Mouse (Mus musculus) thymus, adult 2 months (tissue): ENCODE measurements at regions not wholly inside any gene's neighbourhood (a gene's known extent, or its start where the extent isn't known, plus 50 kb on each side); places are given as distances from the start of the nearest gene placed in this dataset.

ENCODE experiments used
- CTCF ChIP-seq: fragments of 200-500 bp; IDR thresholded peaks from 2 replicates; pipeline ENCODE4 v1.5.1; 2012; ENCODE audit warnings: mild to moderate bottlenecking, control low read depth, low read length, moderate library complexity, borderline replicate concordance; ENCODE audit not compliant: control insufficient read depth, poor library complexity, insufficient read depth; ENCODE audit errors: extremely low read depth
- POLR2A ChIP-seq: fragments of 200-500 bp; IDR thresholded peaks from 2 replicates; pipeline ENCODE4 v1.6.1; 2012; ENCODE audit warnings: mild to moderate bottlenecking, low read length, control low read depth, moderate library complexity; ENCODE audit not compliant: control insufficient read depth, poor library complexity, insufficient read depth; ENCODE audit errors: extremely low read depth

- TF ChIP-seq CTCF (no peak), POLR2A (no peak)
Measured at GRCm38 (mm10) chr9:51657796-51658195, 107.3 kb upstream of the Arhgap20 start.
